Mouse (Mus musculus) bone marrow, adult 2 months (tissue): ENCODE data around the gene Bhmt2.

Experiments
- CTCF ChIP-seq: fragments of 200-500 bp; IDR thresholded peaks from 2 replicates; pipeline ENCODE4 v1.5.1; 2011; ENCODE audit warnings: low read length, control low read depth; ENCODE audit not compliant: control insufficient read depth, insufficient read depth
- POLR2A ChIP-seq: fragments of 200-500 bp; IDR thresholded peaks from 2 replicates; pipeline ENCODE4 v1.6.1; 2011; ENCODE audit warnings: low read depth, mild to moderate bottlenecking, control low read depth, low read length, borderline replicate concordance; ENCODE audit not compliant: control insufficient read depth

- TF ChIP-seq POLR2A (no peak), CTCF (no peak)
Measured at GRCm38 (mm10) chr13:93614361-93614948, 59.6 kb downstream of the Bhmt2 start.
